Mouse (Mus musculus): ENCODE results near the gene Tbx10.
"Not testable (repeated sequence)": the region's sequence is repeated elsewhere in the genome, so short reads cannot be mapped to it uniquely, and the experiment has no call there.

Tbx10 gene

DNA sequence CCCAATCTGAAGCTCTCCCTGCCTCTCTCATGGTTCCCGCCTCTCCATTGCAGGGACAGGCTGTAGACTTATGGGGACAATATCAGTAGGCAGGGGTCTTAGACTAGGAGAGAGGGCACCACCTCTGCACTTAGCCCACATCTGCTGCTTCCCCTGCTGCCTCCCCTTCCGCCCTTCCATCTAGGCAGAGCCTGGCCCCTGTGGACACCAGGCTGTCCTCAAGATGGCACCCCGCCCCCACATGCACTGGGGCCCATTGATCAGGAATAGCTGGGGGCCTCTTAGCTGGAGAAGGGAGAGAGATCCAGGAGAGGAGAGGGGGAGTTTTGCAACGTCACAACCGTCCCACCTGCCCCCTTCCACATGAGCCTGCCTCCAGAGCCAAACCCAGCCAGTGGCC, at the start of gene Tbx10:
TSS of gene Tbx10 (plus strand) at position 337 of the 400 bp plus-strand sequence.
- DNase-seq, result no peak

DNA sequence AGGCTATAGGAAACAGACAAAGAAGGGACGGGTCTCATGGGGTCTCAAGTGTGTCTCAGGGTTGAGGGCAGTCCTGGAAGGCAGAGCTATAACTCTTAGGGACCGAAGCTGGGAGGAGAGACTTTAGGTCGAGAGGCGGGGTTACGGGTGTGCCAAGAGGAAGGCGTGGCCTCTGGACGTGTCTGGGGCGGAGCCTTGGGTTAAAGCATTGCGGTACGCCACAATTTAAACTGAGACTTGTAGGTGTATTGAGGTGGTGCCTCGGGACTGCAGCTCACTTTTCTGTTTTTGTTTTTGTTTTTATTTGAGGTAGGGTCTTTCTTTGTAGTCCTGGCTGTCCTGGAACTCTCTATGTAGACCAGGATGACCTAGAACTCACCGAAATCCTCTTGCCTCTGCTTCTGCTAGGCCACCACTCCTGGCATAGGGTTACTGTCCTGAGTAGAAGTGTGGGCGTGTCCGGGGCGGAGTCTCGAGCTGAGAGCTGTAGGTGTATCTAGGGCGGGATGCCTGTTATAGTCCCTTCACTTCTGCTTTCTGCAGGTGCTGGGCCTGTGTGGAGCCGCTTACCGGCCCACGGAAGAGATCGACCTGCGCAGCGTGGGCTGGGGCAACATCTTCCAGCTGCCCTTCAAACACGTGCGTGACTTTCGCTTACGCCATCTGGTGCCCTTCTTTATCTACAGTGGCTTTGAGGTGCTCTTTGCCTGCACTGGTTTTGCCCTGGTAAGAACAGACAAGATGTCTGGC, 49.4 kb upstream of the Tbx10 start:
- peak; percentile 81 for DNase-seq

DNA sequence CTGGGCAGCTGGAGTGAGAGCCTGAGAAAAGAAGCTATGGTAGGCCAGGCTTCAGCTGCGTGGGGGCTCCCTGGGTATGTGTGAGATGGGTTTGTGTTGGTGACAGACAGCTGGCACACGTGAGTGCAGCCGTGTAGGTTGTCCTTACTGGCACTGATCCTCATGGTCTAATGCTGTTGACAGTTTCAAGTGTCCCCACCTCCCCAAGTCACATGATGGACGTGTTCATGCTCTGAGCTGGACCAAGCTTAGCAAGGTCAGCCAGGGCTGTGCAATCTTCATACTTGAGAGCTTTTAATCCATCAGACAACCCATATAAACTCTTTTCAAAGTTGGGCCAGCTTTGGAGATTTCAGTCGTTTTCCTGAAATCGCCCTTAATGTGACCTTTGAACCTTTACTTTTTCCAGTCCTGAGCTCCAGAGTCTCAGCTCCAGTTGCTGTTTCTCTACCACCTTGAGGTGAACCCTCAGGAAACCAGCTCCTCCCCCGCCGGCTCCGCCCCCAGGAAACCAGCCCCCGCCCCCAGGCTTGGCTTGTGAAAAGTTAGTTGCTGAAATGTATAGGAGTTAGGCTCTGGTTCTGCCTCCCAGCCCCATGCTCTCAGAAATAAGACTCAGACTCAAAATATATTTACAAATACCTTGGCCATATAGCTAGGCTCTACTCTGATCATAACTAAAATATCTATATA, 46.5 kb upstream of the Tbx10 start:
- DNase-seq, result peak; percentile 89

DNA sequence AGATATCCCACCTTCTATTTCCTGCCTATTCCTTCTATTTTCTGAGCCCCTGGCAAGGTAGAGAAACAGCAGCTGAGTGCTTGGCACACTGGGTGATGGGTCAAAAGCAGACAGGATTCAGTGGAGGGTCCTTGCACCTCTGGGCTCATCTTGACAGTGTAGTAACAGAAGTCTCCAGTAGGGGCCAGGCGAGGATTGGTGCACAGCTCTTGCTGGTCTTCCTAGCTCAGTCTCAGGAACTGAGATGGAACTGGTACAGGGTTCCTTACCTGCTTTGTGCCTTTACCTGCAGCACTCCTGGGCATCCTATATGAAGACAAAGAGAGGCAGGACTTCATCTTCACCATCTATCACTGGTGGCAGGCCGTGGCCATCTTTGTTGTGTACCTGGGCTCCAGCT, 45.8 kb upstream of the Tbx10 start:
- DNase-seq, result peak; percentile 83

DNA sequence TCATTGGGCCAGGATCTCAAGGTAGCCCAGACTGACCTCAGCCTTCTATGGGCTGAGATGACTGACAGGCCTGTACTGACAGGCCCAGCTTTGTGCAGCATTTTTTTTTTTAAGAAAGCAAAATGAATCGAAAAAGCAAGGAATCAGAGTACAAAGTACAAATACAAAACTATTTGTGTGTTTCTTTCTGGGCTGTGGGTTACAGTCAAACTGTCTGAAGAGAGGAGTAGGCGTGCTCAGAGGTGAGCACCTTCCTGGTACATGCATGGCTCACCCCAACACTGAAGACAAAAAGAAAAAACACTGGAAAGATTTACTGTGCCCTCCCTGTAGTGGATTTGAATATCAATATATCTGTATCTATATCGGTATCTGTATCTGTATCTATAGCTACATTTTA, 44.7 kb upstream of the Tbx10 start:
- DNase-seq, result no peak

DNA sequence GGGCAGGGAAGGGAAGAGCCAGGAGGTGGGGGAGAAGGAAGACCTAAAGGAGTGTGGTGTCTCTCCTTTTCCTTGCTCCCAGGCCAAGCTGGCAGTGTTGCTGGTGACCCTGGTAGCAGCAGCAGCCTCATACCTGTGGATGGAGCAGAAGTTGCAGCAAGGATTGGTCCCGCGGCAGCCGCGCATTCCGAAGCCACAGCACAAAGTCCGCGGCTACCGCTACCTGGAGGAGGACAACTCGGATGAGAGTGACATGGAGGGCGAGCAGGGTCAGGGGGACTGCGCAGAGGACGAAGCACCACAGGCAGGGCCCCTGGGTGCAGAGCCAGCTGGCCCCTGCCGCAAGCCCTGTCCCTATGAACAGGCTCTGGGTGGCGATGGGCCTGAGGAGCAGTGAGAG, 44.0 kb upstream of the Tbx10 start:
- DNase-seq, result no peak

DNA sequence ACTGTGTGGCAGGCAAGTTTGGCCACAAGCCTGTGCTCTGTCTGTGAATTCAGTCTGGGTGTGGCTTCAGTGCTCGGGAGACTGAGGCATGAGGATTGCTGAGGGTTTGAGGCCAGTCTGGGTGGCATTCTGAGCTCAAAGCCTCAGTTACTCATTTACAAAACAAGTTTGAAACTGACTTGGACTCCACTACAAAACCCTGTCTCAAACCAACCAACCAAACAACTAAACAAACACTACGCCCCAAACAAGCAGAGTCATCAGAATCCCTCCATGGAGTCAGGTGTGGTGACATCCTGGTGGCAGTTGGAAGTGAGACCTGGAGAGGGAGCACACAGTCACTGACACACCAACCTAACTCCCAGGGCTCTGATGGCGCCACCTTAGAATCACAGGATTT, 42.2 kb upstream of the Tbx10 start:
- no peak for DNase-seq

DNA sequence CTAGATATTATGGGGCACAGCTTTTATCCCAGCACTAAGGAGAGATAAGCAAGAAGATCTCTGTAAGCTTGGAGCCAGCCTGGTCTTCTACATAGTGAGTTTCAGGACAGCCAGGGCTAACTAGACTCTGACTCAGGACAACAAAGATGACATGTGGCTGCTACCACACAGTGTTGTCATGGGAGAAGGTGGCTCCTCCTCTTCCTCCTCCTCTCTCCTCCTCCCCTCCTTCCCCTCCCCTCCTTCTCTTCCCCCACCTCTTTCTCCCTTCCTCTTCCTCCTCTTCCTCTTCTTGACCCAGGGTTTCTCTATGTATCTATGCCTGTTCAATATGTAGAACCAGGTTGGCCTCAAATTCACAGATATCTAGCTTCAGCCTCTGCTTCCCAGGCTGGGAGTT, 41.1 kb upstream of the Tbx10 start:
- DNase-seq, result no peak

DNA sequence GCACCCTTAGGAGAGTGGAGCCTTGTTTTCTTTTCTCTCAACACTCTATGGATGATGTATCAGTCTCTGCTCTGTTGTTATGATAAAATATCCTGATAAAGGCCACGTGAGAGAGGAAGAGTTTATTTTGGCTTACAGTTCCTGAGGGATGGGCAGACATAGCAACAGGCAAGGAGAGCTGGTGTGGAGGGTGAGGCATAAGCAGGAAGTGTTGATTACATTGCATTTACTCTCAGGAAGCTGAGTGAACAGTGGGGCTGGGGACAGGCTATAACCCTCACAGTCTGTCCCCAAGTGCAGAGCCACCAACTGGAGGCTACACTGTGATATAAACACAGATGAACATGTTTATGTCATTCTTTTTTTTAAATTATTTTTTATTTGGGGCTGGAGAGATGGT, 40.5 kb upstream of the Tbx10 start:
- no peak for DNase-seq

DNA sequence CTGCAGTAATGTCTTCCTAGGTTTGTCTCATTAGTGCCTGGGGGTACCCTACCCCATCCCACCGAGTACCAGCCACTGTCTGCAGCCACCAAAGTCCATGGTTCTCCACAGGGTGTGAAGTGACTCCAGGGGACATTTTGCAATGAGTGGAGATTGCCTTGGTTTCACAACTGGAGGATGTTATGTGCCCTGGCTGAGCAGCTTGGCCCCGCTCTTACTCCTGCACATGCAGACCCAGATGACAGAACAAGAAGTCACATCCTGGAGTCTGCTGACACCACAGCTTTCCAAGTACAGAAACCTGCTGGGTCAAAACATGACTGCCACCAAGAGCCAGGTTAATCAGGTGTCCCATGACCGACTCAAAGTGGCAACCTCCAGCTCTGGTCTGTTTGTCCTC, 37.5 kb upstream of the Tbx10 start:
- no peak for DNase-seq

DNA sequence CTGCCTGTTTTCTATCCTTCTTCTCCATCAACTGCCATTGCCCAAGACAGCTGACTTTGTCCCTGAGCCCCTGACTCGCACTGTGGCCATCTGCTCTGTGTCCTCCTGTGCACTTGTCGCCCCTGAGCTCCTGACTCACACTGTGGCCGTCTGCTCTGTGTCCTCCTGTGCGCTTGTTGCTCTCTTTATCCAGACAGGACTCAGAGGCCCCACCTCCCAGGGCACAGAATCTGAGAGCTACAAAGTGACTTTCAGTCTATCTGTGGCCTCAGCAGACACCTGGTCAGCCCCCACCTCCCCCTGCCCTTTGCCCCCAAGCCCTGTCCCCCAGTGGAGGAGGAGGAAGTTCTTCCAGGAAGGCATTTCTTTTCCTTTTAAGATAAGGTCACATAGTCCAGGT, 36.7 kb upstream of the Tbx10 start:
- DNase-seq, result no peak

DNA sequence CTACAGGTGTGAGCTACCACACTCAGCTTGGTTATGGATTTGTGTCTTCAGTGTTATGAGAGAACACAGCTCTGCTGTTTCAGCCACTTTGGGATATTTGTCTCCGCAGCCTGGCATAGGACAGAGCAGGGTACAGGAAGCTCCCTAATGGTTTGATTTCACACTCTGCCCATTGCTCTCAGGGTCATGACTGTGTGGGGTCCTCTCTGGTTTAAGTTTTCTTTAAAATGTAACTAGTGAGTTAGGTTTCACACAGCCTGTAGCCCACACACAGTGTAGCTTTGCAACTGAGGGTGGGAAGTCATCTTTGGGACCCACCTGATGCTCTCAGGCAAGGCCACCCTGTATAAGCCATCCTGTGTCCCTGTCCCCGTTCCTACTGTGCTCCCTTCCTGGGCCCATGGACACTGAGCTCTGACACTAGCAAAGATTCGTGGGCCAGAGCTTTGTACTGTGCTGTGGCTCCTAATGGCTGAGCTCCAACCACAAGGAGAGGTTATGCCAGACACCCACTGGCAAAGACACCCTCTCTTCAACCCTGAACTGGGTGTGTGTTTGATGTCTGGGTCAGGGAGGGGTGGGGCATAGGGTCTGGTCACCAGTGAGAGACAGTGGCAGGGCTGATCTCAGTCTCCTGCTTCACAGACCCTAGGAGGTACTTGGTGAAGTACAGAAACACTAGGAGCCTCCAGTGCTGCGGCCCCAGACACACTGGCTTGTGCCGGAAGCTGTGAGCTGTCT, 35.1 kb upstream of the Tbx10 start:
- not testable (repeated sequence) for DNase-seq

DNA sequence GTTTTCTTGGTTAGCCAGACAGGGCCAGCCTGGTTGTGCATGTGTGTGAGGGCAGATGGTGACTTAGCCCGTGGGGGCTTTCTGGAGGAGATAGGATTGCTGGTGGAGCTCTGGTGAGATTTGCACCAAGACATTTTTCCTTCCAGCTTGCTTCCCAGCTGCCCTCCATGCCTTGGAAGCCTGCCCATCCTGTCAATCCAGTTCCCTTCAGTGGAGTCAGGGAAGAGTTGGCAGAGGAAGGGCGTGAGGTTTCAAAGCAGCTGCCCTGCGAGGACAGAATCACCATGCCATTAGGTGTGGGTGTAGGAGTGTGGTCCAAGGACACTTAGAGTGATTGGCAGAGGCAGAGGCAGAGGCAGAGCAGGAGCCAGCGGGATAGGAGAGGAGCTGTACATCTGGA, 34.1 kb upstream of the Tbx10 start, which contains the start of gene Aldh3b3:
TSS of gene Aldh3b3 (plus strand) at position 176 of the 400 bp plus-strand sequence.
- DNase-seq, result no peak

DNA sequence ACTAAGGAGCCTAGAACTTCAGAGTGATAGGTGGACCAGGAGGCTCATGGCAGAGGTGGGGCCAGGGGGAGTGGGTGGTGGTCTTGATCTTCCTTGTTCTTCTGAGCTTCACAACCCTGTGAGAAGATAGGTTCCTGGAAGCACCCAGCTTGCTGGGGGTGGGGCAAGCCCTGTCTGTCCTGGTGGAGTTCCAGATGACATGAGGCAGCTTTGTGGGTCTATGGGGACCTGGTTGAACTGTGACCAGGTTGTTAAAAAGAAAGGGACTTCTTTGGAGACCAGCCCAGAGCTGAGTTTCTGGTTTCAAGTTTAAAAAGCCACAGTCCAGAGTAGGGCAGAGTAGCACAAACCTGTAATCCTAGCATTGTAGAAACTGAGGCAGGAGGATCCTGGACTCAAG, 33.5 kb upstream of the Tbx10 start:
- no peak for DNase-seq

DNA sequence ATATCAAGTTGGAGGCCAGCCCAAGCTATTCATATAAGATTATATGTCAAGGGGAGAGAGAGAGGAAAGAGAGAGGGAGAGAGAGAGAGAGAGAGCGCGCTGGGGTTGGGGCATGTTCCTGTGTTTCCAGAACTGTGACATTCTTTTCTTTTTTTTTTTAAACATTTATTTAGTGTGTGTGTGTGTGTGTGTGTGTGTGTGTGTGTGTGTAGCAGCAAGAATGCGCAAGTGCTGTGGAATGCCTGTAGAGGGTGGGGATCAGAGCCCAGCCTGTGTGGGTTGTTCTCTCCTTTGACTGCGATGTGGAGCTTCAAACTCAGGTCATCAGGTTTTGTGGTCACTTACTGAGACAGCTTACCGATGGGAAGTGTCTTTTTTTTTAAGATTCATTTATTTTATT, 32.3 kb upstream of the Tbx10 start:
- DNase-seq, result no peak

DNA sequence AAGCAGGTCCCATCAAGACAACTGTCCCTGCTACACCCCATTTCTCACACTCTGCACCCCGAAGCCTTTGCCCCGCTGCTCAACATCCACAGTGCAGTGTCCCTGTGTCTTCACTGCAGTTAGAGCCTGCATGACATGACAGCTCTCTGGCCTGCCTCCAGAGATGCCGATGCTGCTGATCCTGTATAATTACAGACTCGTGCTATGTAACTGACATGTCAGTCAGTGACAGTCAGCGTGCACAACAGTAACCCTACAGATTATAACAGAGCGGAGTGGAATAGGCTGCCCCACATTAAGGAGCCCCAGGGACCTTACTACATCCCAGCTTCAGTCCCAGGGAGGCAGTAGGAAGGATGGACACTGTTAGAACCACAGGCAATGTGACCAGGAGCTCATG, 30.7 kb upstream of the Tbx10 start:
- DNase-seq, result not testable (repeated sequence)

DNA sequence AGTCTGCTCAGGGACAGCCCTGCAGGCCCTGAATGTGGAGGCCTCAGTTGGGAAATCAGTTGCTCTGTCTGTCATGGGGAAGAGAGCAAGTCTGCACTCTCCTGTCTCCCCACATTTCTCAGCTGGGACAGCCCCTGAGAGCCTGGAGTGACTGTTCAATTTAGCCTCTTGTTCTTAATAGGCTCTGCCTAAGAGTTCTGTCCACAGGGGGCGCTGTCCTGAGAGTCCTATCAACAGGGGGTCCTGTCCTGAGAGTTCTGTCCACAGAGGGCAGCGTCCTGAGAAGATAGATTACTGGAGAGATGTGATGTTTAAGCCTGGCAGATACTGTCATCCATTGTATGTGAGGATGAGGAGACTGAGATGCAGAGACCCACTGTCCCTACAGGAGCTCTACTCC, 30.1 kb upstream of the Tbx10 start:
- peak; percentile 67 for DNase-seq

DNA sequence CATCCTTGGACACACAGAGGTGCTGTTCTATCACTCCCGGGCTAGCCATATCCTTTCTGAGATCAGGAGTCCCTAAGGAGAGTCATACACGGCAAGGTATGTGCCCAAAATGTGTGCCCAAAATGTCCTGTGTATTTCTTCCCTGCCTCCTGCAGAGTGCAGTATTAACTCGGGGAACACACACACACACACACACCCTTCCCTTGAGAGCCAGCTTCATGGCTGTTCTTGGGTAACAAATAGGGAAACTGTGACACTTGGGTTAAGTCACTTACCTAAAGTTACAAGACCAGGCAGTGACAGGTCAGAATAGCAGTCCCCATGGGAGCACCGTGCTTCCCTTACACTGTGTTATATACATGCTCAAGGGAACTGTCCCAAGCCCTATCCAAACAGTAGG, 28.5 kb upstream of the Tbx10 start:
- DNase-seq, result no peak

DNA sequence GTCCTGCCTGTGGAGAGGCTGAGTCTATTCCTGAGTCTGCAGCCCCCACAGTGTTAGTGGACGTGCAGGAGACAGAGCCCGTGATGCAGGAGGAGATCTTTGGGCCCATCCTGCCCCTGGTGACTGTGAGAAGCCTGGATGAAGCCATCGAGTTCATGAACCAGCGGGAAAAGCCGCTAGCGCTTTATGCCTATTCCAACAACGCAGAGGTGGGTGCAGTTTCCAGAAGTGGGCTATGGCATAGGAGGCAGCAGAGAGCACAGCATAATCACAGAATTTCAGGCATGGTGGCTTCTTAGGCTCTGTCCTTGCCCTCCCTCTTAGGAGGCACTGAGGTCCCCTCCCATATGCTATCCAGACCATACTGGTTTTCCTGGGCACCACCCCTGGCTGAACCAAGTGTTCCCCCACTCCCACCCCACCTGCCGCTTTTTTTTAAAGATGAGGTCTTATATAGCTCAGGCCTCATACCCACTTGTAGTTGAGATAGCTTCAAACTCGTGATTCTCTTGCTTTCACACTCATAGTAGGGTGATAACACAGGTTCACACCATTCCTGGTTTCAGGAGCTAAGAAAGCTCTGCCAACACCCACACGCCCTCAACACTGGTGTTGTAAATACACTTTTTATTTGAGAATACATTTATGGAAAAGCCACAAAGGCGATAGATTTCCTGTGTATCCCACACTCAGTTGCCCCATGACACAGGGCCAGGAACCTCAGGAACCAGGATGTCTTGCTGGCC, 26.0 kb upstream of the Tbx10 start:
- no peak for DNase-seq

DNA sequence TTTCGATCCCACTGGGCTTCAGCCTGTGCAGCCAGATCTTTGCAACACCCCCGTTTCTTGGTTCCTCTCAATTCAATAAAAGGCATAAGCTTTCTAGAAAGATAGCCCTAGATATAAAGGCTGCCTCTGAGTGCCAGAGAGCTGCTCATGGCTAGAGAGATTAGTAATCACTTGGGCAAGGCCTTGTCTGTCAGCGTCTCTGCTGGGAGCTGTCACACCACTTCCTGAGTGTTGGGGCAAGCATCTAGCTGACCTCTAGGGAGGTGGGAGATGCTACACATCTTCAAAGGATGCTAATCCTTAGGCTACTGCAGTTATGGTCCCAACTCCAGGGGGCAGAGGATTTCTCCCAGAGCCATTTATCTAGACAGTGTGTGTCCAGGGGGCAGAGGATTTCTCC, 25.3 kb upstream of the Tbx10 start:
- no peak for DNase-seq

DNA sequence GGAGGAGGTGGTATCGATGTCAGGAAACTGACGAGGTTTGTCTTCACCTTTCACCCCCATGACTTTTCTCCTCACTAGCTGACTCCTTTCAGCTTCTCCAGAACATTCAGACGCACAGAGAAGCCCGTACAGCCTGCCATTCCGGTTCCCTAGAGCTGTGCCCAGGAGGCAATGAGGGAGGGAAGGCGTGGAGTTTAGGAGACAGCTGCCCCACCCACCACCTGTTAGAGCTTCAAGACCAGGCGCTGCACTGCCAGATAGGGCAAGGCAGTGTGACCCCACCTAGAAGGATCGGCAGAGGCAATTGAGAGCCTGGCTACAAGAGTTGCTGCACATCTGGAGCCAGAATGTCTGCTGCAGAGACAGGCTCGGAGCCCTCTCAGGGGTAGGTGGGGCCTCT, 20.3 kb upstream of the Tbx10 start, which contains the start of gene Aldh3b2:
TSS of gene Aldh3b2 (plus strand) at position 100 of the 400 bp plus-strand sequence.
- no peak for DNase-seq

DNA sequence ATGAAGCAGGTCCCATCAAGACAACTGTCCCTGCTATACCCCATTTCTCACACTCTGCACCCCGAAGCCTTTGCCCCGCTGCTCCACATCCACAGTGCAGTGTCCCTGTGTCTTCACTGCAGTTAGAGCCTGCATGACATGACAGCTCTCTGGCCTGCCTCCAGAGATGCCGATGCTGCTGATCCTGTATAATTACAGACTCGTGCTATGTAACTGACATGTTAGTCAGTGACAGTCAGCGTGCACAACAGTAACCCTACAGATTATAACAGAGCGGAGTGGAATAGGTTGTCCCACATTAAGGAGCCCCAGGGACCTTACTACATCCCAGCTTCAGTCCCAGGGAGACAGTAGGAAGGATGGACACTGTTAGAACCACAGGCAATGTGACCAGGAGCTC, 17.9 kb upstream of the Tbx10 start:
- DNase-seq, result not testable (repeated sequence)

DNA sequence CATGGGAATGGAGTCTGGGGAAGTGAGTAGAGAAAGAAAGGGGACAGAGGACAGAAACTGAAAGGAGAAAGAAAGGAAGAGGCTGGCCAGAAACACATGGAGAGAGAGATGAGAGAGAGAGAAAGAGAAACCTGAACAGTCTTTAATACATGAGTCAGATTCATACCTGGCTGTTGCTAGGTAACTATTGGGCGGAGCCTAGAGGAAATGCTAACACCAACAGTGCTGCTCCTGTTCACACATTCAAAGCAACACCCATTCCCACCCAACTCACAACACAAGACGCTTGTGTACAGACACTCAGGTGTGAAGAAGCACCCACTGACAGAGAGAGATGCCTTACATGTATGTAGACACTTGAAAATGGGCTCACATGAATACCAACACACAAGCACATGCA, 16.7 kb upstream of the Tbx10 start:
- DNase-seq, result no peak
